9 mouse cellular contexts compared by ENCODE assay signal in genomic region chr19:45581257-45581656, GRCm38 (mm10). TPM values are rescaled to one million over a fixed set of nuclear protein-coding genes. Genes with fewer than 3 reads are reported as not detected.
DNase-seq lines count a peak whose midpoint lies in the region; ATAC-seq and TF ChIP-seq lines count a peak whose summit lies in the region.
"Had no signal": no experiment of that assay in that cellular context is flagged by ENCODE, and none has a peak within 500 bp of the region (broad histone marks: within the 10 kb centered on the region; RNA-seq: fewer than 3 reads in every experiment).

No protein-coding gene starts in this region.

- no peak overlapping the region for H3K9ac ChIP-seq in heart, postnatal 0 days (replicated peaks; ENCODE audit: low read depth, low read length)
- H3K9ac ChIP-seq: lung, embryonic 15.5 days had no signal

- TF ChIP-seq CTCF in heart, postnatal 0 days (IDR thresholded peaks at IDR 0.05; ENCODE audit: low read depth): peak; percentile 57
- TF ChIP-seq CTCF in cortical plate, adult 2 months (IDR thresholded peaks at IDR 0.05; ENCODE audit: extremely low read depth, insufficient read depth, low read length): peak; percentile 45

- H3K4me3 ChIP-seq in heart, postnatal 0 days (ENCODE audit: low read depth, low read length): no peak overlapping the region
- H3K4me3 ChIP-seq in cortical plate, adult 2 months (ENCODE audit: insufficient read depth, low read length): no peak overlapping the region
- H3K4me3 ChIP-seq: lung, embryonic 15.5 days had no signal

- TF ChIP-seq EP300 in heart, postnatal 0 days (IDR thresholded peaks at IDR 0.05; ENCODE audit: low read depth): no peak

- no peak for TF ChIP-seq POLR2A in cortical plate, adult 2 months (IDR thresholded peaks at IDR 0.05; ENCODE audit: extremely low read depth, insufficient read depth, low read length)

- 64% methylated on average over 3 of the region's 3 CpGs for WGBS in heart, postnatal 0 days

- no peak overlapping the region for H3K4me2 ChIP-seq in heart, postnatal 0 days (ENCODE audit: low read depth, low read length)
- H3K4me2 ChIP-seq: lung, embryonic 15.5 days had no signal

- peaks cover 25% of the 10 kb centered on the region for H3K36me3 ChIP-seq in heart, postnatal 0 days (replicated peaks; ENCODE audit: control insufficient read depth, insufficient read depth, low read length)

- no peaks in the 10 kb centered on the region for H3K27me3 ChIP-seq in heart, postnatal 0 days (ENCODE audit: control insufficient read depth, insufficient read depth, low read length)
- H3K27me3 ChIP-seq: lung, embryonic 15.5 days had no signal

- ATAC-seq in heart, postnatal 0 days (ENCODE audit: insufficient read depth, low read depth): no peak

- H3K4me1 ChIP-seq in heart, postnatal 0 days (ENCODE audit: control insufficient read depth, insufficient read depth): peaks cover 15% of the 10 kb centered on the region
- no peaks in the 10 kb centered on the region for H3K4me1 ChIP-seq in cortical plate, adult 2 months (ENCODE audit: control insufficient read depth, insufficient read depth, low read length)

- DNase-seq in heart, postnatal 0 days (ENCODE audit: low spot score): no peak
- DNase-seq in heart, adult 18-20 months: no peak
- DNase-seq in 3134 (ENCODE audit: extremely low read depth, insufficient read length, low spot score) (peak; percentile 46), ES-CJ7 (ENCODE audit: low read depth, low spot score) (peak; percentile 77), liver (peak; percentile 75), MN1 (ENCODE audit: low spot score) (no peak)
- peak; percentile 74 for DNase-seq in retina, postnatal 1 day

- H3K27ac ChIP-seq in heart, postnatal 0 days (ENCODE audit: low read depth): no peak overlapping the region
- no peak overlapping the region for H3K27ac ChIP-seq in cortical plate, adult 2 months (ENCODE audit: insufficient read depth, low read length)
- H3K27ac ChIP-seq: lung, embryonic 15.5 days had no signal

- no peaks in the 10 kb centered on the region for H3K9me3 ChIP-seq in heart, postnatal 0 days (replicated peaks; ENCODE audit: control insufficient read depth, low read length)
- H3K9me3 ChIP-seq: lung, embryonic 15.5 days had no signal

RNA-seq across cellular contexts. Expression of gene Gm17018, which starts 20.8 kb away (rescaled TPM):
- 7.3 and 33.1 TPM in 2 replicates for total RNA-seq in heart, postnatal 0 days (2014; rRNA removed; ENCODE audit: low replicate concordance)
- 31.0 and 32.4 TPM in 2 replicates for polyA plus RNA-seq in heart, postnatal 0 days (2015; fragmentation: Nextera tagmentation; extraction: Ambion mirVana)
- 10 to 100 TPM; 19.8 to 19.9 TPM for total RNA-seq in heart, adult 18-20 months (2021)
- 54.5 and 56.5 TPM in 2 replicates for polyA plus RNA-seq in cortical plate, adult 2 months (2012; rRNA removed)

RNA-seq across cellular contexts. Expression of gene Poll, which starts 20.9 kb away (rescaled TPM):
- total RNA-seq in heart, postnatal 0 days (2014; rRNA removed; ENCODE audit: low replicate concordance): 12.7 and 16.1 TPM in 2 replicates
- 9.3 and 11.0 TPM in 2 replicates for polyA plus RNA-seq in heart, postnatal 0 days (2015; fragmentation: Nextera tagmentation; extraction: Ambion mirVana)
- total RNA-seq in heart, adult 18-20 months (2021): 10 to 100 TPM; 10.3 to 10.4 TPM
- polyA plus RNA-seq in cortical plate, adult 2 months (2012; rRNA removed): 10.8 and 11.4 TPM in 2 replicates

Comparison
In these comparisons a context has a peak if more than half of its experiments do, and no peak if none do; other contexts are left out.
1. DNase-seq: peak in 3134 (single experiment), ES-CJ7 (single experiment), liver (single experiment) and retina, postnatal 1 day (single experiment); none in heart, postnatal 0 days (single experiment), heart, adult 18-20 months (0 of 2) and MN1 (single experiment).